Mouse (Mus musculus) regulatory T cell (primary cell): Measurements from ENCODE around the gene Olfr1392.
"Not testable (repeated sequence)": the region's sequence is repeated elsewhere in the genome, so short reads cannot be mapped to it uniquely, and the experiment has no call there.

Experiments
- in situ Hi-C: fragments of 300-600 bp; cut with MboI, MseI; formaldehyde crosslinking; loops from one replicate; pipeline ENCODE4 v1.15.1; 2025; ENCODE audit warnings: high pct_unique_total_duplicates

Olfr1392 gene

GRCm38 (mm10) chr11:49284982-49285381 is at the start of gene Olfr1392:
Gene Olfr1392 (plus strand): TSS chr11:49285282.
- in situ Hi-C loops, result not testable (repeated sequence)

GRCm38 (mm10) chr11:49235459-49236207 is 49.4 kb upstream of the Olfr1392 start:
- in situ Hi-C loops, result no loop called here

- in situ Hi-C loops, result no loop called here
These were observed 48.2 kb upstream of the Olfr1392 start for GRCm38 (mm10) chr11:49236891-49237290.

- in situ Hi-C loops, result no loop called here
These were observed 47.5 kb upstream of the Olfr1392 start for GRCm38 (mm10) chr11:49237532-49237931.

- in situ Hi-C loops, result loop anchor here (10.0 kb wide), 1 partner anchor 386 kb away; no protein-coding TSS in a partner anchor
These were observed 44.8 kb upstream of the Olfr1392 start for GRCm38 (mm10) chr11:49240310-49240709.

GRCm38 (mm10) chr11:49240874-49241273 is 44.2 kb upstream of the Olfr1392 start:
- in situ Hi-C loops, result loop anchor here (10.0 kb wide), 1 partner anchor 386 kb away; no protein-coding TSS in a partner anchor

GRCm38 (mm10) chr11:49241471-49241870 is 43.6 kb upstream of the Olfr1392 start:
- in situ Hi-C loops, result loop anchor here (10.0 kb wide), 1 partner anchor 387 kb away; no protein-coding TSS in a partner anchor

- in situ Hi-C loops, result loop anchor here (10.0 kb wide), 1 partner anchor 388 kb away; no protein-coding TSS in a partner anchor
These were observed 42.0 kb upstream of the Olfr1392 start for GRCm38 (mm10) chr11:49242944-49243626.

- in situ Hi-C loops, result loop anchor here (10.0 kb wide), 1 partner anchor 389 kb away; no protein-coding TSS in a partner anchor
These were observed 41.1 kb upstream of the Olfr1392 start, which contains the start of gene Mgat1 for GRCm38 (mm10) chr11:49243727-49244594. Gene Mgat1 (plus strand): TSS chr11:49244191.

GRCm38 (mm10) chr11:49244595-49244930 is 40.5 kb upstream of the Olfr1392 start:
- in situ Hi-C loops, result loop anchor here (10.0 kb wide), 1 partner anchor 390 kb away; no protein-coding TSS in a partner anchor

GRCm38 (mm10) chr11:49245176-49245575 is 39.9 kb upstream of the Olfr1392 start:
- in situ Hi-C loops, result loop anchor here (5.0 to 10.0 kb wide), 2 partner anchors 43 to 390 kb away; partner anchors contain the start of gene Zfp62

GRCm38 (mm10) chr11:49245634-49246415 is 39.3 kb upstream of the Olfr1392 start:
- in situ Hi-C loops, result loop anchor here (5.0 to 10.0 kb wide), 2 partner anchors 44 to 391 kb away; partner anchors contain the start of gene Zfp62

- in situ Hi-C loops, result loop anchor here (5.0 to 10.0 kb wide), 2 partner anchors 44 to 392 kb away; partner anchors contain the start of gene Zfp62
These were observed 38.6 kb upstream of the Olfr1392 start for GRCm38 (mm10) chr11:49246523-49246922.

- in situ Hi-C loops, result loop anchor here (5.0 to 10.0 kb wide), 2 partner anchors 45 to 392 kb away; partner anchors contain the start of gene Zfp62
These were observed 37.8 kb upstream of the Olfr1392 start for GRCm38 (mm10) chr11:49247255-49247654.

- in situ Hi-C loops, result loop anchor here (5.0 to 10.0 kb wide), 2 partner anchors 46 to 394 kb away; partner anchors contain the start of gene Zfp62
These were observed 36.7 kb upstream of the Olfr1392 start for GRCm38 (mm10) chr11:49248226-49248973.

- in situ Hi-C loops, result loop anchor here (5.0 to 10.0 kb wide), 2 partner anchors 47 to 394 kb away; partner anchors contain the start of gene Zfp62
These were observed 35.9 kb upstream of the Olfr1392 start for GRCm38 (mm10) chr11:49248974-49249700.

GRCm38 (mm10) chr11:49249811-49250421 is 35.2 kb upstream of the Olfr1392 start:
- in situ Hi-C loops, result loop anchor here (5.0 to 10.0 kb wide), 3 partner anchors 48 to 395 kb away; partner anchors contain the start of genes Irgm1 and Zfp62
